Mouse (Mus musculus) adrenal gland, adult 18-20 months (tissue): ENCODE data around the gene Slc9a9. TPM values are rescaled to one million over a fixed set of nuclear protein-coding genes. Genes with fewer than 3 reads are reported as not detected.

Experiments used
- DNase-seq, 2 experiments: peaks; one replicate each; pipeline ENCODE4 v3.0.0; 2021 to 2022; ENCODE audit warnings: low spot score in 2 of 2
- total RNA-seq, 2 experiments: library from RNA; stranded (reverse); gene quantifications; 1 replicate in 1 of 2; 2 replicates in 1 of 2; pipeline ENCODE4 v1.2.3; 2021

The Slc9a9 gene
- total RNA-seq, 2 experiments from 2014 or later: 2.4 to 4.1 TPM

- DNase-seq: no peak
Observed at GRCm38 (mm10) chr9:95070832-95071519, 401.3 kb downstream of the Slc9a9 start.

GRCm38 (mm10) chr9:95072450-95072955 is 402.8 kb downstream of the Slc9a9 start:
- DNase-seq: no peak

- DNase-seq: no peak
Observed at GRCm38 (mm10) chr9:95073691-95074090, 404.0 kb downstream of the Slc9a9 start.

- DNase-seq: no peak
Observed at GRCm38 (mm10) chr9:95075856-95076255, 406.1 kb downstream of the Slc9a9 start.

- no peak for DNase-seq
Observed at GRCm38 (mm10) chr9:95077938-95078337, 408.2 kb downstream of the Slc9a9 start.

- DNase-seq: no peak
Observed at GRCm38 (mm10) chr9:95078626-95079025, 408.9 kb downstream of the Slc9a9 start.

- DNase-seq: no peak
Observed at GRCm38 (mm10) chr9:95079951-95080350, 410.2 kb downstream of the Slc9a9 start.

- DNase-seq: no peak
Observed at GRCm38 (mm10) chr9:95086109-95086821, 416.6 kb downstream of the Slc9a9 start.

GRCm38 (mm10) chr9:95088221-95088620 is 418.5 kb downstream of the Slc9a9 start:
- no peak for DNase-seq

GRCm38 (mm10) chr9:95089050-95089449 is 419.3 kb downstream of the Slc9a9 start:
- peak; percentile 32 to 40 for DNase-seq

- no peak for DNase-seq
Observed at GRCm38 (mm10) chr9:95096486-95096885, 426.8 kb downstream of the Slc9a9 start.

GRCm38 (mm10) chr9:95105768-95106167 is 436.1 kb downstream of the Slc9a9 start:
- no peak for DNase-seq

GRCm38 (mm10) chr9:95109799-95110198 is 440.1 kb downstream of the Slc9a9 start:
- DNase-seq: no peak

GRCm38 (mm10) chr9:95110768-95111167 is 441.1 kb downstream of the Slc9a9 start:
- DNase-seq: no peak

GRCm38 (mm10) chr9:95111732-95112131 is 442.0 kb downstream of the Slc9a9 start:
- no peak for DNase-seq

- no peak for DNase-seq
Observed at GRCm38 (mm10) chr9:95113157-95114135, 443.7 kb downstream of the Slc9a9 start.

GRCm38 (mm10) chr9:95120062-95120461 is 450.4 kb downstream of the Slc9a9 start:
- DNase-seq: no peak

- DNase-seq: no peak
Observed at GRCm38 (mm10) chr9:95121151-95121835, 451.6 kb downstream of the Slc9a9 start.

GRCm38 (mm10) chr9:95125683-95126082 is 456.0 kb downstream of the Slc9a9 start:
- no peak for DNase-seq

- DNase-seq: no peak
Observed at GRCm38 (mm10) chr9:95127774-95128173, 458.1 kb downstream of the Slc9a9 start.
